Mouse (Mus musculus) intestine, embryonic 16.5 days (tissue): ENCODE measurements around the gene Nfkbil1. TPM values are rescaled to one million over a fixed set of nuclear protein-coding genes. Genes with fewer than 3 reads are reported as not detected.
A peak's percentile ranks its signal among the peaks of the same experiment; 100 is the strongest.

Experiments used
- ATAC-seq: fragments of 200-750 bp; cut with Nextera tagmentation; 2 replicates; pipeline ENCODE4 v1.8.0; 2017; ENCODE audit warnings: moderate TSS enrichment, moderate library complexity
- H3K27ac ChIP-seq: fragments of 300-500 bp; sonication (generic); 2 replicates; pipeline ENCODE4 v1.5.1; 2014; ENCODE audit warnings: mild to moderate bottlenecking, low read length
- H3K27me3 ChIP-seq: fragments of 300-500 bp; sonication (generic); replicated peaks from 2 replicates; pipeline ENCODE4 v1.6.1; 2014; ENCODE audit warnings: low read length, control low read depth, mixed read lengths; ENCODE audit not compliant: control insufficient read depth, insufficient read depth
- H3K36me3 ChIP-seq: fragments of 300-500 bp; sonication (generic); 2 replicates; pipeline ENCODE4 v1.6.1; 2014; ENCODE audit warnings: low read length, control low read depth; ENCODE audit not compliant: control insufficient read depth, insufficient read depth
- H3K4me1 ChIP-seq: fragments of 300-500 bp; sonication (generic); 2 replicates; pipeline ENCODE4 v1.6.1; 2014; ENCODE audit warnings: low read length, control low read depth, mixed read lengths; ENCODE audit not compliant: control insufficient read depth, insufficient read depth
- H3K4me2 ChIP-seq: fragments of 300-500 bp; sonication (generic); 2 replicates; pipeline ENCODE4 v1.6.1; 2014; ENCODE audit warnings: low read depth, low read length, control low read depth
- H3K4me3 ChIP-seq: fragments of 300-500 bp; sonication (generic); 2 replicates; pipeline ENCODE4 v1.5.1; 2014; ENCODE audit warnings: mild to moderate bottlenecking, low read length
- H3K9ac ChIP-seq: fragments of 300-500 bp; sonication (generic); 2 replicates; pipeline ENCODE4 v1.6.1; 2014; ENCODE audit warnings: low read depth, low read length
- H3K9me3 ChIP-seq: fragments of 300-500 bp; sonication (generic); 2 replicates; pipeline ENCODE4 v1.6.1; 2016; ENCODE audit warnings: low read length, control low read depth; ENCODE audit not compliant: control insufficient read depth
- WGBS: fragments of 180-500 bp; shearing (Covaris S2); extraction: QIAGEN DNeasy Blood & Tissue Kit; methylation state at CpG from one replicate; pipeline ENCODE4 v1.1.7; 2014; 5-methylcytosine and 5-hydroxymethylcytosine counted together
- polyA plus RNA-seq: library from polyadenylated mRNA; unstranded; fragments of >200 nt; fragmentation: Nextera tagmentation; extraction: Ambion mirVana; gene quantifications from 2 replicates; pipeline ENCODE4 v1.2.1, GENCODE M21; 2015

The Nfkbil1 gene
- polyA plus RNA-seq, 1 experiment from 2014 or later, result 8.9 TPM

GRCm38 (mm10) chr17:35255704-35256103, 20.1 kb upstream of the Nfkbil1 start:
- Histone ChIP-seq H3K27me3 (no peaks in the 10 kb centered on the region), H3K4me2 (no peak overlapping the region), H3K27ac (no peak overlapping the region), H3K36me3 (peaks cover 18% of the 10 kb centered on the region), H3K4me3 (no peak overlapping the region), H3K9me3 (no peaks in the 10 kb centered on the region), H3K9ac (no peak overlapping the region), H3K4me1 (no peaks in the 10 kb centered on the region)
- ATAC-seq, result no peak
- WGBS, result 52% methylated on average over 4 of the region's 4 CpGs

- H3K27ac ChIP-seq, result no peak overlapping the region
- H3K4me3 ChIP-seq, result no peak overlapping the region
- H3K9ac ChIP-seq, result no peak overlapping the region
- 61% methylated on average over 3 of the region's 3 CpGs for WGBS
- H3K4me2 ChIP-seq, result no peak overlapping the region
- H3K27me3 ChIP-seq, result no peaks in the 10 kb centered on the region
- peaks cover 22% of the 10 kb centered on the region for H3K36me3 ChIP-seq
- no peaks in the 10 kb centered on the region for H3K4me1 ChIP-seq
- ATAC-seq, result no peak
- H3K9me3 ChIP-seq, result no peaks in the 10 kb centered on the region
Measured at GRCm38 (mm10) chr17:35255301-35255700, 19.7 kb upstream of the Nfkbil1 start.

GRCm38 (mm10) chr17:35254241-35255098, 18.9 kb upstream of the Nfkbil1 start:
- Histone ChIP-seq H3K9ac (no peak overlapping the region), H3K4me3 (no peak overlapping the region), H3K36me3 (peaks cover 26% of the 10 kb centered on the region), H3K27ac (no peak overlapping the region), H3K9me3 (no peaks in the 10 kb centered on the region), H3K4me2 (no peak overlapping the region), H3K4me1 (no peaks in the 10 kb centered on the region), H3K27me3 (no peaks in the 10 kb centered on the region)
- peak; percentile 18 for ATAC-seq
- 51% methylated on average over 11 of the region's 11 CpGs for WGBS

GRCm38 (mm10) chr17:35253293-35254093, 17.9 kb upstream of the Nfkbil1 start:
- H3K27me3 ChIP-seq, result no peaks in the 10 kb centered on the region
- H3K4me1 ChIP-seq, result no peaks in the 10 kb centered on the region
- no peaks in the 10 kb centered on the region for H3K9me3 ChIP-seq
- H3K4me2 ChIP-seq, result no peak overlapping the region
- no peak overlapping the region for H3K27ac ChIP-seq
- H3K4me3 ChIP-seq, result no peak overlapping the region
- peaks cover 35% of the 10 kb centered on the region for H3K36me3 ChIP-seq
- no peak; the same call in 1 of the 2 replicates for ATAC-seq
- WGBS, result 86% methylated on average over 32 of the region's 32 CpGs
- H3K9ac ChIP-seq, result no peak overlapping the region

GRCm38 (mm10) chr17:35252619-35253292, 17.2 kb upstream of the Nfkbil1 start:
- Histone ChIP-seq H3K27ac (no peak overlapping the region), H3K36me3 (peaks cover 39% of the 10 kb centered on the region), H3K4me1 (0 out of 2 replicates have a peak, but pooled peaks cover under 1% of the 10 kb centered on the region), H3K4me3 (no peak overlapping the region), H3K4me2 (no peak overlapping the region), H3K27me3 (no peaks in the 10 kb centered on the region), H3K9me3 (no peaks in the 10 kb centered on the region), H3K9ac (no peak overlapping the region)
- 85% methylated on average over 18 of the region's 18 CpGs for WGBS
- no peak for ATAC-seq

- H3K4me3 ChIP-seq, result no peak overlapping the region
- no peak overlapping the region for H3K4me2 ChIP-seq
- no peaks in the 10 kb centered on the region for H3K9me3 ChIP-seq
- H3K9ac ChIP-seq, result no peak overlapping the region
- H3K27ac ChIP-seq, result no peak overlapping the region
- no peaks in the 10 kb centered on the region for H3K27me3 ChIP-seq
- 82% methylated on average over 5 of the region's 5 CpGs for WGBS
- peaks cover 46% of the 10 kb centered on the region for H3K36me3 ChIP-seq
- H3K4me1 ChIP-seq, result peaks cover 8% of the 10 kb centered on the region; the same call in 1 of the 2 replicates
- no peak for ATAC-seq
Measured at GRCm38 (mm10) chr17:35251981-35252380, 16.4 kb upstream of the Nfkbil1 start.

GRCm38 (mm10) chr17:35251162-35251719, 15.6 kb upstream of the Nfkbil1 start:
- Histone ChIP-seq H3K36me3 (peaks cover 54% of the 10 kb centered on the region), H3K27me3 (no peaks in the 10 kb centered on the region), H3K4me3 (no peak overlapping the region), H3K9ac (no peak overlapping the region), H3K9me3 (no peaks in the 10 kb centered on the region), H3K27ac (no peak overlapping the region), H3K4me1 (peaks cover 12% of the 10 kb centered on the region), H3K4me2 (no peak overlapping the region)
- 79% methylated on average over 15 of the region's 15 CpGs for WGBS
- no peak for ATAC-seq

GRCm38 (mm10) chr17:35250348-35251120, 14.9 kb upstream of the Nfkbil1 start:
- Histone ChIP-seq H3K27ac (no peak overlapping the region), H3K9ac (no peak overlapping the region), H3K27me3 (no peaks in the 10 kb centered on the region), H3K9me3 (no peaks in the 10 kb centered on the region), H3K4me1 (peaks cover 19% of the 10 kb centered on the region), H3K4me2 (no peak overlapping the region), H3K4me3 (no peak overlapping the region), H3K36me3 (peaks cover 60% of the 10 kb centered on the region)
- 88% methylated on average over 3 of the region's 3 CpGs for WGBS
- ATAC-seq, result no peak
